Comparison of ENCODE assay signal across 7 mouse cellular contexts in the genomic region with DNA sequence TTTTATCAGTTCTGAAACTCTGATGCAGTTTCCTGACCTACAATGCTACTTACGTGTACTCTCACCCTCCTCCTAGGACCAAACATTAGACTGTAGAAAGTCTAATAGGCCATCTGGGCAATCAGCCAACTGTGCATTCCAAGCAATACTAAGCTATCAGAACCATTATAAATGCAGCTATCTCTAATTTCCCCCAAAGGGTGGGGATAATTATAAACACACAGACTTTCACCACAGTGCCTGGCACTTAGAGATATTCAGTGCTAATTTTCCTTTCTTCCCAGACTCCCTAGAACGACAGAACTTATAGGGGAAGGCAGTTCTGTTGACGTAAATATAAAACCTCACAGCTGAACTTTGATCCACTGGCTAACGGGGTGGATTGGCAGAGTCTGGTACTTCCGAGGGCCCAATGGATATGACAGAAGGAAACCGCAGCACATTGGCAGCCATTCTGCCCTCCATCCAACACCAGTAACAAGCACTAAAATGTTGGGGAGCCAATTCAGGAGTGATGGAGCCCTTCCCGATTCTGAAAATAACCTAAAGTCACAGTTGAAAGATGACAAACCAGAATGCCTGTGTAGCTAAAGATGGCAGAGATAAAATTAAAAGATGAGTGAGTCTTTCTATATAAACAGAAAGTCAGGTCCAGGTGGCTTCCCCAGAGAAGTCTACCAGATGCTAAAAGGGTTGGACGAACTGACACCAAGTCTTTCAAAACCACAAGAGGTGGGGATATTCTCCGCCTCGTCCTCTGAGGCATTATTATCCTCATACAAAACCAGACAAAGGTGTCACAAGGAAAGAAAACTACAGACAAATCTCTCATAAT. TPM values are rescaled to one million over a fixed set of nuclear protein-coding genes. Genes with fewer than 3 reads are reported as not detected.
DNase-seq lines count a peak whose midpoint lies in the region; ATAC-seq and TF ChIP-seq lines count a peak whose summit lies in the region.

No protein-coding gene starts in this region.

- peak overlapping the region; percentile 61 for H3K27ac ChIP-seq in embryonic facial prominence, embryonic 15.5 days (replicated peaks)
- H3K27ac ChIP-seq in hindbrain, postnatal 0 days = no peak overlapping the region
- peak overlapping the region; percentile 55 for H3K27ac ChIP-seq in liver, embryonic 16.5 days (ENCODE audit: low read length)

- H3K36me3 ChIP-seq in embryonic facial prominence, embryonic 15.5 days = no peaks in the 10 kb centered on the region
- H3K36me3 ChIP-seq in hindbrain, postnatal 0 days (ENCODE audit: insufficient read depth, low read length) = no peaks in the 10 kb centered on the region
- no peaks in the 10 kb centered on the region; the same call in none of the 2 replicates for H3K36me3 ChIP-seq in liver, embryonic 16.5 days (ENCODE audit: control insufficient read depth, insufficient read depth)

- peak; percentile 52 for DNase-seq in thymus, postnatal 0 days (ENCODE audit: low spot score)
- DNase-seq in thymus, adult 18-20 months = no peak
- DNase-seq in hindbrain, postnatal 0 days (ENCODE audit: low spot score) = peak; percentile 42
- no peak for DNase-seq in left cerebral cortex, postnatal 4 days

- peak; percentile 53; the same call in 1 of the 2 replicates for ATAC-seq in embryonic facial prominence, embryonic 15.5 days (ENCODE audit: insufficient number of reproducible peaks, low FRiP score, low TSS enrichment, low read depth)
- ATAC-seq in hindbrain, postnatal 0 days = no peak
- peak; percentile 71 for ATAC-seq in liver, embryonic 16.5 days (ENCODE audit: low read depth)
- no peak for ATAC-seq in granulocyte monocyte progenitor cell, adult 5-6 weeks (replicated peaks; ENCODE audit: poor library complexity, severe bottlenecking)

- intact Hi-C loops in left cerebral cortex, postnatal 4 days (cut with DNase I) = no loop called here

- H3K27me3 ChIP-seq in embryonic facial prominence, embryonic 15.5 days = no peaks in the 10 kb centered on the region
- no peaks in the 10 kb centered on the region for H3K27me3 ChIP-seq in hindbrain, postnatal 0 days (ENCODE audit: insufficient read depth, low read length)
- no peaks in the 10 kb centered on the region for H3K27me3 ChIP-seq in liver, embryonic 16.5 days (ENCODE audit: control insufficient read depth, insufficient read depth, low read depth, low read length)

- WGBS in embryonic facial prominence, embryonic 15.5 days = 28% methylated on average over 10 of the region's 10 CpGs
- 49% methylated on average over 10 of the region's 10 CpGs for WGBS in hindbrain, postnatal 0 days
- WGBS in liver, embryonic 16.5 days (ENCODE audit: insufficient replicate concordance) = 37% methylated on average over 10 of the region's 10 CpGs

- TF ChIP-seq CTCF in hindbrain, postnatal 0 days (IDR thresholded peaks at IDR 0.05; ENCODE audit: low read depth) = no peak

- no peaks in the 10 kb centered on the region for H3K9me3 ChIP-seq in embryonic facial prominence, embryonic 15.5 days (replicated peaks)
- H3K9me3 ChIP-seq in hindbrain, postnatal 0 days (ENCODE audit: low read length) = no peaks in the 10 kb centered on the region
- no peaks in the 10 kb centered on the region for H3K9me3 ChIP-seq in liver, embryonic 16.5 days (replicated peaks; ENCODE audit: control insufficient read depth, low read length)

- H3K4me3 ChIP-seq in embryonic facial prominence, embryonic 15.5 days (replicated peaks) = no peak overlapping the region
- no peak overlapping the region for H3K4me3 ChIP-seq in hindbrain, postnatal 0 days (ENCODE audit: low read length)
- H3K4me3 ChIP-seq in liver, embryonic 16.5 days (ENCODE audit: low read depth, low read length) = no peak overlapping the region

- no peak overlapping the region for H3K9ac ChIP-seq in embryonic facial prominence, embryonic 15.5 days
- no peak overlapping the region for H3K9ac ChIP-seq in hindbrain, postnatal 0 days (replicated peaks; ENCODE audit: low read length)
- H3K9ac ChIP-seq in liver, embryonic 16.5 days (ENCODE audit: low read depth, low read length) = no peak overlapping the region

- H3K4me1 ChIP-seq in embryonic facial prominence, embryonic 15.5 days = peaks cover 28% of the 10 kb centered on the region
- no peaks in the 10 kb centered on the region for H3K4me1 ChIP-seq in hindbrain, postnatal 0 days (ENCODE audit: insufficient read depth, low read length)
- H3K4me1 ChIP-seq in liver, embryonic 16.5 days (ENCODE audit: control insufficient read depth, low read depth, low read length) = peaks cover 42% of the 10 kb centered on the region

- no peak overlapping the region; the same call in 1 of the 2 replicates for H3K4me2 ChIP-seq in embryonic facial prominence, embryonic 15.5 days (replicated peaks)
- H3K4me2 ChIP-seq in hindbrain, postnatal 0 days (ENCODE audit: low read depth, low read length) = no peak overlapping the region
- 0 out of 2 replicates have a peak overlapping the region, but pooled peaks have one; percentile 1 for H3K4me2 ChIP-seq in liver, embryonic 16.5 days (ENCODE audit: low read depth, low read length)

RNA-seq across cellular contexts. Expression of gene B4galt1, which starts 16.1 kb away (rescaled TPM):
- 29.6 and 32.0 TPM in 2 replicates for polyA plus RNA-seq in thymus, postnatal 0 days (2015; fragmentation: Nextera tagmentation; extraction: Ambion mirVana)
- polyA plus RNA-seq in embryonic facial prominence, embryonic 15.5 days (2015; fragmentation: Nextera tagmentation; extraction: Ambion mirVana) = 59.7 and 61.3 TPM in 2 replicates
- total RNA-seq in hindbrain, postnatal 0 days (2014; rRNA removed) = 14.5 and 14.8 TPM in 2 replicates
- 7.1 and 7.6 TPM in 2 replicates for polyA plus RNA-seq in hindbrain, postnatal 0 days (2015; fragmentation: Nextera tagmentation; extraction: Ambion mirVana)
- polyA plus RNA-seq in liver, embryonic 16.5 days (2015; fragmentation: Nextera tagmentation; extraction: Ambion mirVana) = 29.7 and 32.6 TPM in 2 replicates
- total RNA-seq in granulocyte monocyte progenitor cell, adult 5-6 weeks (2014; fragmentation: Nextera tagmentation) = 74.8 and 78.1 TPM in 2 replicates
- 45.0 and 45.5 TPM in 2 replicates for total RNA-seq in granulocyte monocyte progenitor cell, adult 5-6 weeks (2017)
- 1 to 10 TPM; 6.7 TPM for total RNA-seq in left cerebral cortex, postnatal 4 days (2021)

Comparison
In these comparisons a context has a peak if more than half of its experiments do, and no peak if none do; other contexts are left out.
1. DNase-seq: peak in thymus, postnatal 0 days (single experiment) and hindbrain, postnatal 0 days (single experiment); none in thymus, adult 18-20 months (0 of 2) and left cerebral cortex, postnatal 4 days (single experiment).
2. ATAC-seq: peak in embryonic facial prominence, embryonic 15.5 days (single experiment) and liver, embryonic 16.5 days (single experiment); none in hindbrain, postnatal 0 days (single experiment) and granulocyte monocyte progenitor cell, adult 5-6 weeks (single experiment).